Mouse (Mus musculus) ES-E14 (cell line): Measurements from ENCODE around the gene Gcm1.

Source experiments
- CHD2 ChIP-seq: IDR thresholded peaks from 2 replicates; pipeline ENCODE4 v1.6.1; 2014; ENCODE audit warnings: mild to moderate bottlenecking, low read depth, low read length, inconsistent platforms
- HCFC1 ChIP-seq: IDR thresholded peaks from 2 replicates; pipeline ENCODE4 v1.6.1; 2012; ENCODE audit warnings: low read length, inconsistent platforms, borderline replicate concordance; ENCODE audit not compliant: insufficient read depth
- MAFK ChIP-seq: IDR thresholded peaks from 2 replicates; pipeline ENCODE4 v1.6.1; 2014; ENCODE audit warnings: mild to moderate bottlenecking, low read depth, low read length, inconsistent platforms; ENCODE audit not compliant: insufficient read depth
- ZC3H11A ChIP-seq: IDR thresholded peaks from 2 replicates; pipeline ENCODE4 v1.6.1; 2012; ENCODE audit warnings: low read depth, mild to moderate bottlenecking, inconsistent platforms, low read length, borderline replicate concordance

DNA sequence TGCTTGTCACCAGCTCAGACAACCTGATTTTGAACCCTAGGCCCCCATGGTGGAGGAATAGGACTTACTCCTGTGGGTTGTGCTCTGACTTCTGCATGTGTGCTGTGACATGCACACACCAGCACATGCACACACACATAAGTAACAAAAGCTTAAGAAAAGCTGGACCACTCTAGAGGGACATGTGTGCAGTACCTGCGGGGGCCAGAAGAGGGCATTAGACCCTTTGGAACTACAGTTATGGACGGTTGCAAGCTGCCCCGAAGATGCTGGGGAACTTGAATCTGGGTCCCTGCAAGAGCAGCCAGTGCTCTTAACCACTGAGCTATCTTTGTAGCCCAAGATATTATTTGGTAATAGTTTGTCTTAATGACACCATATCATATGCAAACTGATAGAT is 46.2 kb upstream of the Gcm1 start:
- peak; percentile 30; the same call in 1 of the 2 replicates for TF ChIP-seq ZC3H11A
- no peak for TF ChIP-seq HCFC1
- TF ChIP-seq CHD2 = no peak
- TF ChIP-seq MAFK = no peak
